13 mouse cellular contexts compared by ENCODE assay signal in genomic region chr9:73355876-73356275, GRCm38 (mm10).
"Had no signal": no experiment of that assay in that cellular context is flagged by ENCODE, and none has a peak within 500 bp of the region (broad histone marks: within the 10 kb centered on the region; RNA-seq: fewer than 3 reads in every experiment).

No protein-coding gene starts in this region.

- DNase-seq: liver; lung, adult 2 months; lung, postnatal 36 days; right cerebral cortex, postnatal 14 days; thymus, adult 2 months; thymus, postnatal 25 days had no signal

- H3K36me3 ChIP-seq: limb, embryonic 12.5 days; liver, embryonic 15.5 days; midbrain, embryonic 13.5 days; stomach, embryonic 15.5 days had no signal

- H3K27ac ChIP-seq: layer of hippocampus, adult 2 months; limb, embryonic 12.5 days; liver, embryonic 15.5 days; midbrain, embryonic 13.5 days; stomach, embryonic 15.5 days had no signal

- H3K4me1 ChIP-seq: limb, embryonic 12.5 days; liver, embryonic 15.5 days; midbrain, embryonic 13.5 days; stomach, embryonic 15.5 days had no signal

- ATAC-seq: intestine, postnatal 0 days; lung, postnatal 0 days; midbrain, embryonic 13.5 days had no signal

- H3K9me3 ChIP-seq: limb, embryonic 12.5 days; liver, embryonic 15.5 days; midbrain, embryonic 13.5 days; stomach, embryonic 15.5 days had no signal

- H3K4me2 ChIP-seq: limb, embryonic 12.5 days; liver, embryonic 15.5 days; midbrain, embryonic 13.5 days; stomach, embryonic 15.5 days had no signal

- H3K4me3 ChIP-seq: layer of hippocampus, adult 2 months; limb, embryonic 12.5 days; liver, embryonic 15.5 days; midbrain, embryonic 13.5 days; stomach, embryonic 15.5 days had no signal

- H3K9ac ChIP-seq: limb, embryonic 12.5 days; liver, embryonic 15.5 days; midbrain, embryonic 13.5 days; stomach, embryonic 15.5 days had no signal

- H3K27me3 ChIP-seq: limb, embryonic 12.5 days; liver, embryonic 15.5 days; midbrain, embryonic 13.5 days; stomach, embryonic 15.5 days had no signal
